Mouse (Mus musculus) mature B cell (primary cell): ENCODE results near the gene Fbrs.
"Not testable (repeated sequence)": the region's sequence is repeated elsewhere in the genome, so short reads cannot be mapped to it uniquely, and the experiment has no call there.

Experiments used
- in situ Hi-C: fragments of 300-500 bp; cut with MboI; formaldehyde crosslinking; loops from 2 replicates; pipeline ENCODE4 v1.14.3; 2019

Gene Fbrs

DNA sequence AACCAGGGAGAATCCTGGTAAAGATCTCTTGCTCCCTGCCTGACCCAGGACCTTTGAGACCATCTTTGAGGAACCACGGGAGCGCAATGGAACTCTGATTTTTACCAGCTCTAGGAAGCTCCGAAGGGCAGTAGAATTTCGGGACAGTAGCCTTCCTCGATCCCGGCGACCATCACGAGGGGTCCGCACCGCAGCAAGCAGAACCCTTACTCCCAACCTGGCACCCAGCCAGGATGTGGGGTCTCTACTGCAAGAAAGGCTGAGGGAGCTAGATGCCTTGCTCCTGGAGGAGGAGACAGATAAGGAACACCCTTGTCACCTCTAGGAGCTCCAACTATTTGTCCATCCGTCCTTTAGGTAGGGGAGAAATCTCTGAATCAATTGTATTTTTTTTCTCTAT lies 2.7 kb upstream of the Fbrs start:
- in situ Hi-C loops: no loop called here

DNA sequence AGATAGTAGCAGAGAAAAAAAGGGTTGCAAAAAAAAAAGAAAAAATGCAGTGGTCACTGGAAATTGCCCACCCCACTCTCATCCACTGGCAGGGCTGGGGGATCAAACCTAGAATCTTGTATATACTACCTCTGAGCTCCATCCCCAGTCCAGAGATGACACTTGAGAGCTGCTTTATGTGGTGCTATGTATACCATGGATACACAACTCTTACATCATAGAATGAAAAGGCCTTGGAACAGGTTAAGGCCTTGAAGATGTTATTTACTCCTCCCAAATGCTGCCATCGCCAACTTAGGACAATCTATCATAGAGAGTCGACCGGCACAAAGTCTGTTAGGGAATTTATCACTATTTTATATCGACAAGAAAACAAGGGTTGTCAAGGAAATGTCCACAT lies 2.1 kb upstream of the Fbrs start:
- in situ Hi-C loops: no loop called here

DNA sequence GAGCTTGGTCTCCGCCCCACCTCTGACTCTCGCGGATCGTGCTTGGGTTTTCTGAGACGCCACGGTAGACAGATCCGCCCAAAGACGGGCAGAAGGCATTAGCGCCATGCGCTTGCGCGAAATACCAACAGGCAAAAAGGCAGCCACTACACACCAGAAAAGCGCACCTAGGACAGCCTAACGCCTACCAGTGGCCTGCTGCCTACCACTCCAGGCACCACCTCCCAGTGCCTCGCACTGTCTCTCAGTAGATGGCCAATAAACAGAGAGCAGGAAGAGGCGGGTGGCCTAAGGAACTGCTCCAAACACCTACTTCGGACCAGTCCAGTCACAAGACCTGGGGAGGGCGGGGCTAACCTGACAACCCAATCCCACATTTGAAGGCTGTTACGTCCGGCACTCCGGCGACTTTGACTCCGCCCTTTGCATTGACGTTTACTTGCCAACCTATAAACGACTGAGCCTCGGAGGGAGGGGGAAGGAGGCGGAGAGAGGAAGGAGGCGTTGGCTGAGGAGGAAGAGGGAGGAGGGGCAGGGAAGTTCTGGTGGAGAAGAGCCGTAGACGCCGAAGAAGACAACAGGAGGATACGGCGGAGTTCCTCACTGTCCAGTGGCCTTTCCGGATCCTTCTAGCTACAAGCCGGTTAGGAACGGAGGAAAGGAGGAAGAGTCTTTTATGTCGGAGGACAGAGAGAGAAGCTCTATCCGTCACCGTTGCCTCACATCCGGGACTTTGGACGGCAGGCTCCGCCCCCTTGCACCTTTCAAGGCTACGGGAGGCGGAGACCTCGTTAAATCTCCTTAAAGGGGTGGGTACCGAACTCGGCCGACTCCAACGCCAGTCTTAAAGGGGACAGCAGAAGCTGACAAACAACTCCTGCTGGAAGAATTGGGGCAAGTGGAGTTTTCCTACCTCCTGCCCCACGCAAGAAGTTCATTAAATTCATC lies 1.0 kb upstream of the Fbrs start:
- in situ Hi-C loops: no loop called here

DNA sequence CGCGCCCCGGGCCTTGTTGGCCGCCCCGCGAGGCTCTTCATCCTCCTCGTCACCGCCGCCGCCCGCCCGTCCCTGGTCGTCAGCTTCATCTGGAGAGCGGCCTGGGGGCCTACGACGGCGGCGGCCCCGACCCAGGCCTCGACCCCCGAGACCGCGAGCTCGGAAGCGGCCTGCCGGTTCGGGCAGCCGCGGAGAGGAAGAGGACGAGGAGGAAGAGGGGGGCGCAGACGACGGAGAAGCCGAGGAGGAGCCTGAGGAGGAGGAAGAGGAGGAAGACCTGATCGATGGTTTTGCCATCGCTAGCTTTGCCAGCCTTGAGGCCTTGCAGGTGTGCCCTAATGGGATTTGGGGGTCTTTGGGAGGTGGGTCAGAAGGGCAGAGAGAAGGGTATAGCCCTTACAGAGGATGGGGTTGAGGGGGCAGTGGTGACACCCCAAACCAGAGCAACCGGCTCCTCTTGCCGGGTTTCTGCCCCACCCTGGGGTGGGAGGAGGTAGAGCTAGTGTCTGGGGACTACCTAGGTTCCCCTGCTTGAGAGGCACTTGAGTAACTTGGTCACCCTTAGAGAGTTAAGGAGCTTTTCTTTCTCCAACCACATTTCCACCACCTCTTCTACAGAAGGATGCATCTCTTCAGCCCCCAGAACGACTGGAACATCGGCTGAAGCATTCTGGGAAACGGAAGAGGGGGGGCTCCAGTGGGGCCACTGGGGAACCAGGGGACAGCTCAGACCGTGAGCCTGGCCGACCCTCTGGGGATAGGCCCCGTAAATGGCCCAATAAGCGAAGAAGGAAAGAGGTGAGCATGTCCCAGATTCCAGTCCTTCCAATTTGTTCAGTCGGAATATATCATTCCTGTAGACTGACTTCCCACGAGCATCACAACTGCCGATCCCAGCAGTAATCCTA lies 573 bp downstream of the Fbrs start:
- in situ Hi-C loops: no loop called here

DNA sequence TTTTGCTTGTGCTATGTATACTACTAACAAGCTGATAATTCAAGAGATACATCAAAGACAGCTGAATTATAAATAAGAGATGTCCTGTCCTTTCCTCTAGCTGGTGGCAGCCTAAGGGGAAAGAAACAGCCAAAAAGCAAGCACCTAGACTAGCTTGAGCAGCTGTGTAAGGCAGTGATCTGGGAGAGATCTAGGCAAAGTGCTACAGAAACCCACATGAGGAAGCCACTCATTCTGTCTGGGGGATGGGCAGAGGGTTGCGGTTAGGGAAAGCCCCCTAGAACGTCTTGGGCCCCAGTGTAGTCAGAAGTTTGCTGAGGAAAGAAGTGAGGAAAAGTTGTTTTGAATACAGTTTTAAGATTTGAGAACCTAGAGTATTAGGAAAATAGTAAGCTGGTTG lies 1.3 kb downstream of the Fbrs start:
- in situ Hi-C loops: no loop called here

DNA sequence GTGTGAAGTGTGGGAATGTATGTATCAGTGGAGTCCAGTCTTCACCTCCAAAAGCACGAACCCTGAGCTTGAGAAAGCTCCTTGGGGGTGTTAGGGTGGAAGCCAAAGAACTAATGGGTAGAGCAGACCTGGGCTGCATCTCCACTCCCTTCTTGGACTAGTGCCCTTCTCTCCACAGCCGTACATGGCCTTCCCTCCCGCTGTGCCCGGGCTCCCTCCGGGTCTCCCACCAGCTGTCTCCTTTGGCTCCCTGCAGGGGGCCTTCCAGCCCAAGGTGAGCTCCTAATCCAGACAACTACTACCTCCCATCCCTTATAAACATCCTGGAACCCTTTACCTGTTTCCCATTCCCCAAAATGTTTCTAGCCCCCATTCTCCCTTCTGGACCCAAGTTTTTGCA lies 6.4 kb downstream of the Fbrs start:
- in situ Hi-C loops: no loop called here

DNA sequence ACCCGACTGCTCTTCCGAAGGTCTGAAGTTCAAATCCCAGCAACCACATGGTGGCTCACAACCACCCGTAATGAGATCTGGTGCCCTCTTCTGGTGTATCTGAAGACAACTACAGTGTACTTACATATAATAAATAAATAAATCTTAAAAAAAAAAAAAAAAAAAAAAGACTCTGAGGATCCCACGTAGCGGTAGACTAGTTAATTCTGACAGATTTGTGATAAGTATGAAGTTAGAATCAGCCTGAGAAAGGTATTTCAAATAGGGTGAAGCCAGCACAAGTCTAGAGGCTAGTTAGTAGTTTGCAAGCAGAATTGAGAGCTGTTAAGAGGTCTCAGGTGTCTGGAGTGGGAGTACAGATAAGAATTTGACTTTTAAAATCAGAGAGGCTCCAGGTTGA lies 9.4 kb downstream of the Fbrs start:
- in situ Hi-C loops: not testable (repeated sequence)

DNA sequence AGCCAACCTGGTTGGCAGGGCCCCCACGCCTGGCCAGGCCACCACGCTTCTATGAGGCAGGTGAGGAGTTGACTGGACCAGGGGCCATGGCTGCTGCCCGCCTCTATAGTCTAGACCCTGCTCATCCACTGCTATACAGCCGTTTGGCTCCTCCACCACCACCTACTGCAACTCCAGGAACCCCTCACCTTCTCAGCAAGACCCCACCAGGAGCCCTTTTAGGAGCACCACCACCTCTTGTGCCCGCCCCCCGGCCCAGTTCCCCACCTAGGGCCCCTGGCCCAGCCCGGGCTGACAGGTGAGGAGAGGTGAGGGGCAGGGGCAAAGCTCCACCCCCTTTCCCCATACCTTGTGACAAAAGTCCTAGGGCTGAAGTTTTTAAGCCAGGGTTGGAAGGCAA lies 11.0 kb downstream of the Fbrs start:
- in situ Hi-C loops: no loop called here

DNA sequence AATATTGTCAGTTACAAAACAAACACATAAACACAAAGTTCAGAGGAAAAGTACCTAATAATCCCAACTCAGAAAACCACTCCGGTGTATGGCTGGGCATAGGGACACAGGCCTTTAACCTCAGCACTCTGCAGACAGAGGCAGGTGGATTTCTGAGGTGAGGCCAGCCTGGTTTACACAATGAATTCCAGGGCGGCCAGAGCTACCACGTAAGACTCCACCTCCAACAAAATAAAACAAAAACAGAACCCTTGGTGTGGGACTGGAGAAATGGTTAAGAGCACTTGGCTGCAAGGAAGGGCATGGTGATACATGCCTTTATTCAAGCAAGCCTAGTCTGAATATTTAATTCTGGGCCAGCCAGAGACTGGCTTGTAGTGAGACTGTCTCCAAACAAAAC lies 12.8 kb downstream of the Fbrs start:
- in situ Hi-C loops: no loop called here

DNA sequence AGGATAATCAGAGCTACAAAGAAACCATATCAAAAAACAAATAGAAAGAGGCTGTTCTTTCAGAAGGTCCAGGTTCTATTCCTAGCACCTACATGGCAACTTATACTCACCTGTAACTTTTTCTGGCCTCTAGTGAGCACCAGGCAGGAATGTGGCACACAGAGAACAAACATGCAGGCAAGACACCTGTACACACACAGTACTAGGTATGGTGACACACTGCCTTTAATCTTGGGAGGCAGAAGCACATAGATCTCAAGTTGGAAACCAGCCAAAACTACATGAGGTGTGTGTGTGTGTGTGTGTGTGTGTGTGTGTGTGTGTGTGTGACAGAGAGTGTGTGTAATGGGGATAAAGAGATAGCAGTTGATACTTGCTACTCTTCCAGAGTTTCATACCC lies 15.6 kb downstream of the Fbrs start:
- in situ Hi-C loops: loop anchor here (5.0 kb wide), 1 partner anchor 132 kb away; no protein-coding TSS in a partner anchor

DNA sequence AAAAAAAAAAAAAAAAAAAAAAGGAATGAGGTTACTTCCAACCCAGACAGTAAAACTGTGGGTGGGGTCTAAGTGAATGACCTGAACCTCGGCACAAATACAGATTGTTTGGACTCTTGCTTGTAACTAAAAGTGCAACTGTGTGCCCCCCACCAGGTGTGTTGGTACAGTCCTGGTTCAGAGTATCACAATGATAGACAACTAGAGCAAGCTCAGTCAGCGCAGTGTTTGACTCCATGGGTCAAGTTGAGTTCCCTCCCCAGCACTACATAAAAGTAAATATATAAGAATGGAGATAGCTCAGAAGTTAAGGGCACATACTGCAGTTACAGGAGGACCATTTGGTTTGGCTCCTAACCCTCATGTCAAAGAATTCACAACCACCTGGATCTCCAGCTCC lies 18.4 kb downstream of the Fbrs start:
- in situ Hi-C loops: loop anchor here (5.0 kb wide), 1 partner anchor 135 kb away; no protein-coding TSS in a partner anchor

DNA sequence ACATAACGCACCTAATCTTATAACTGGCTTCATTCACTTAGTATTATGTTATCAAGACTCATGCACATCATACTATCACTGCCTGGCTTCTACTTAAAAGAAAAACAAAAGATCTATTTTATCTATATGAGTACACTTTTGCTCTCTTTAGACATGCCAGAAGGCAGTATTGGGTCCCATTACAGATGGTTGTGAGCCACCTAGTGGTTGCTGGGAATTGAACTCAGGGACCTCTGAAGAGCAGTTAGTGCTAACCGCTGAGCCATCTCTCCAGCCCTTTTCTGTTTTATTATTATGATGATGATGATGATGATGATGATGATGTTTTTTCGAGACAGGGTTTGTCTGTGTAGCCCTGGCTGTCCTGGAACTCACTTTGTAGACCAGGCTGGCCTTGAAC lies 19.4 kb downstream of the Fbrs start:
- in situ Hi-C loops: loop anchor here (5.0 kb wide), 1 partner anchor 136 kb away; no protein-coding TSS in a partner anchor

DNA sequence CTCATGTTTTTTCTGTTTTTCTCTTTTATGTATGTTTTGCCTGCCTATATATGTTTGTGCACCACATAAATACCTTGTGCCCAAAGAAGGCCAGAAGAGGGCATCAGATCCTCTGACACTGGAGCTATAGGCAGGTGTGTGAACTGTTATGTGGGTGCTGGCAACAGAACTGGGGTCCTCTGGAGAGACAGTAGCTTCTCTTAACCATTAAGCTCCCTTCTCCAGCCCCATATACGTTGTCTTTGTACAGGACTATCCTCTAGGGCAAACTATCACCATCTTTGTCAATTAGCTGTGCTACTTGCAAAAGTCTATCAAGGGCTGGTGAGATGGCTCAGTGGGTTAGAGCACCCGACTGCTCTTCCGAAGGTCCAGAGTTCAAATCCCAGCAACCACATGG lies 29.3 kb downstream of the Fbrs start:
- in situ Hi-C loops: no loop called here

DNA sequence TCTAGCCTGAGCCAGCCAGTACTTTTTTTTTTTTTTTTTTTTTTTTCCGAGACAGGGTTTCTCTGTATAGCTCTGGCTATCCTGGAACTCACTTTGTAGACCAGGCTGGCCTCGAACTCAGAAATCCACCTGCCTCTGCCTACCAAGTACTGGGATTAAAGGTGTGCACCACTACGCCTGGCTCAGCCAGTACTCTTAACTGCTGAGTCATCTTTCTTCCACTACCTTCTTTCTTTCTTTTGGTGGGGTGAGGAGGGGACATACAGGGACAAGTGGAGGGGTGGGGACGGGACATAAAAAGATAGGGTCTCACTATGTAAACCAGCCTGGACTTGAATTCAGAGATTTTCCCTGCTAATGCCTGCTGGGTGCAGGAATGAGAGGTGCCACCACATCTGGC lies 30.8 kb downstream of the Fbrs start:
- in situ Hi-C loops: not testable (repeated sequence)

DNA sequence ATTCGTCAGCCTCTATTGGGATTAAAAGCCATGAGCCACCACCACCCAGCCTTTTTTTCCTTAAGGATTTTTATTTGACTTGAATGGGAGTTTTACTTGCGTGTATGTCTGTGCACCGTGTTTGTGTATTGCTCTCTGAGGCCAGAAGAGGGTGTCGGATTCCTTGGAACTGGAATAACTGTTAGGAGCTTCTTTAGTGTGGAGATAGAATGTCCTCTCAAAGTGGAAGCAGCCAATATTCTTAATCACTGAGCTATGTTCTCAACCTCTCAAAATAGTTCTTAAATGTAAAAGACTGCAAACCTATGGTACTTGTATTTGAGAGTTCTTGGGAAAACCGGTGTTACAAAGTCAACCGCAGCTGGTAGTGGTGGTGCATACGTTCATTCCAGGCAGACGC lies 32.2 kb downstream of the Fbrs start:
- in situ Hi-C loops: no loop called here

DNA sequence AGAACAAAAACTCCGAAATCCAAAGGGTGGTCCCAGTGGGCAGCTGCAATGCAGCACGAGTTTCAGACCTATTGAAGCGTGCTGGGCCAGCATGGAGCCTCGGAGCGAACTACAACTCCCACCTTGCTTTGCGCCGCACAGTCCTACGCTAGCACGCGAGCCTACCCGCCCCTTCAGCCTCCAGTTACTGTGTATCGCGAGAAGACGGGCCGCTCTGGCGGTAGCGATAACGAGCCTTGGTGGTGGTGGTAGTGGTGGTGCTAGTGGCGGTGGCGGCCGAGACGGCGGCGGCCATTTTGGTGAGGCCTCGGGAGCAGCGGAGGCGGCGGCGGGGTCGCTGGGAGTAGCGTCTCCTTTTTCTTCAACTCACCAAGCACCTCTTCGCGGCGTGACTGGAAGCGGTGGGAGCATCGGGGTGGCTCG lies 32.8 kb downstream of the Fbrs start, which contains the start of gene Srcap:
Gene Srcap, plus strand, starts transcription at position 176 of the 423 bp plus-strand sequence.
- in situ Hi-C loops: no loop called here

DNA sequence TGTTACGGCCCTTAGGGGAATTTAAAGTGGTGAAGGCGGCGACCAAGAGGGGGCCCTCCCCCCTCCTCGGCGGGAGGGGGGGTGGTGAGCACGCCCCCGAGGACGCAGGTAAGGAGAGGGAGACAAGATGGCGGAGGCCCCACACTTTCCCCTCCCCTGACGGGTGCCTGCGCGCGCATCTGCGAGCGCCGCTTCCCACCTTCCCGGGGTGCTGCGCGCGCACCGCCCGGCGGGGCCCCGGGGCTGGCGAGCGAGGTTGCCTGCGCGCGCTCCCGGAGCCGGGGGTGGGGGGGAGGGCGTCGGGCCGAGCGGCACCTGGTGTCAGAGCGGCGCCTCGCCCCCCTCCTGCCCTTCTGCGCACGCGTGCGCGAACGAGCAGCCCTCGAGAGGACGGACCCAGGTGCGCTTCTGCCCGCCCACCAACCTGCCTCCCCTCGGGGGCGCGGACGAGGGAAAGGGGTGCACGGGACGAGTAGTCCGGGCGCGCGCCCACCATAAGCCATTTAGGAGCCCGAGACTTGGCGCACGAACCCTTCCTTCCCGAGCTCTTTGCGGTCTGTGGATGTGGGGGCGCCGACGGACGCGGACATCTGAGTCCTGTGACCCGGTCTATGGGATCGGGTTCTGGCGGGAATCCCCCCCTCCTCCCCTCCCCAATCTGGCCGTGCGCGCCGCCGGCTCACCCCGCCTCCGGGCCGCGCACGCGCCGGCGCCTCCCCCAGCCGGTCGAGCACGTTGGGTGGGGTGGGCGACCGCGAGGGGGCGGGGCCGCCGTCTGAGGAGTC lies 33.4 kb downstream of the Fbrs start:
- in situ Hi-C loops: no loop called here

DNA sequence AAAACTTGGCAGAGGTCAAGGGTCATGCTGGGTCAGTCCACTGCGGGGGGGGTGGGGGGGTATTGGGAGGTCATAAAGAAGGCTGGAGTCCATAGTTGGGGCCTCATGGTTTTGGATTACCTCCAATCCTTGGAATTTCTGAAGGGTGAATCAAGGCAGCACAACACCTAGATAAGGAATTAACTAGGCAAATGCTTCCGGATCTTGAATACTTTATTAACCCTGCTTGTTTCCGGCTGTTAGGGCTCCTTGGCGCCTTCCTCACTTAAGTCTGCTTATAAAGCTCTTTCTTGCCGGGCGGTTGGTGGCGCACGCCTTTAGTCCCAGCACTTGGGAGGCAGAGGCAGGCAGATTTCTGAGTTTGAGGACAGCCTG lies 34.0 kb downstream of the Fbrs start:
- in situ Hi-C loops: no loop called here

DNA sequence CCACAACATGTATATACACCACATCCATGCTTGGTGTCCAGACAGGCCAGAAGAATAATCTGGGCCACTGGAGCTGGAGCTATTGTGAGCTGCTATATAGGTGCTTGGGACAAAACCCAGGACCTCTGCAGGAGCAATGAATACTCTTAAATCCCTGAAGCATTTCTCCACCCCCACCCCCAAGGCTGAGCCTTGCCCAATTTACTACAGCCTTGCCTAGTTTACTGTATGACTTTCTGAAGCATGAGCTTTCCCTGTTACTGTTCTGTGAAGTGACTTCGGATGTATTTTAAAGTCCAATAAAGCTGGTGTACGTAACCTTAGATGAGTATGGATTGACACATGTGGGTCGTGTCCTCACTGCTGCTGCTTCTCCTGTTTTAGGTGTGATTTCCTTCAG lies 34.8 kb downstream of the Fbrs start:
- in situ Hi-C loops: no loop called here

DNA sequence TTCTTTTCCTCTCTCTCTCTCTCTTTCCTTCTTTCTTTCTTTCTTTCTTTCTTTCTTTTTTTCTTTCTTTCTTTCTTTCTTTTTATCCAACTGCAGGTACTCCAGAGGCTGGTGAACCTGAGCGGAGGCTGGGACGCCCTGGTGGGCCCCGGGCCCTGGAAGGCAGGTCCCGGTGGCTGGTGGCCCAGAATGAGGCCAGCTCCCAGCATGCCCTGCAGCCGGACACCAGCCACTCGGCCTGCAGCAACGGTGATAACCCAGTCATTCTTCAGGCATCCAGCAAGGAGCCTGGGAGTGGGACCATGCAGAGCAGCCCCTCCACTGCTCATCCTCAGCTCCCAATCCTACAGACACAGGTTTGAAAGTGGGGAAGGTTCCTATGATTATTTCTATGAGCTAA lies 36.8 kb downstream of the Fbrs start:
- in situ Hi-C loops: no loop called here

DNA sequence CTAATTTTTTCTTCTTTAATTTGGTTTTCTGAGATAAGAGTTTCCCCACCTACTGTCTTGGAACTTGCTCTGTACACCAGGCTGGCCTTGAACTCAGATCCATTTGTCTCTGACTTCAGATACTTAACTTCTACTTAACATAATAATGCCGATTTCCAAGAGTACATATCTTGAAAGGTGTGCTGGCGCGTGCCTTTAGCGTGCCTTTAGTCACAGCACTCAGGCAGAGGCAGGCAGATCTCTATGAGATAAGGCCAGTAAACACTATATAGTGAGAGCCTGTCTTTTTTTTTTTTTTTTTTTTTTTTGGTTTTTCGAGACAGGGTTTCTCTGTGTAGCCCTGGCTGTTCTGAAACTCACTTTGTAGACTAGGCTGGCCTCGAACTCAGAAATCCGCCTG lies 37.3 kb downstream of the Fbrs start:
- in situ Hi-C loops: no loop called here

DNA sequence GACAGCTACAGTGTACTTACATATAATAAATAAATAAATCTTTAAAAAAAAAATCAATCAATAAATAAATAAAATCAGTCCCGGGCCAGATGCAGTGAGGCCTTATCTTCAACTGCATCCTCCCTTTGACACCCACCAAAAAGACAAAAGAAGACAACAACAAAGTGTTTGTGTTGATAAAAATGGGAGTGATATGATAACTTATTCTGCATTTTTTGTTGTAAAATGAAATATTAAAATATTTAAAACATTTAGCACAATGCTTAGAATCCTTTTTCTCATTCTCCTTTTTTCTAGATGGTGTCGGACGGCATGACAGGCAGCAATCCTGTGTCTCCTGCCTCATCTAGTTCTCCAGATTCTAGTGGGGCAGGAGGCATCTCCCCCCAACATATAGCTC lies 40.3 kb downstream of the Fbrs start, which contains the start of gene Gm42715:
Gene Gm42715, plus strand, starts transcription at position 301 of the 400 bp plus-strand sequence.
- in situ Hi-C loops: no loop called here
